Mouse (Mus musculus): ENCODE measurements around the gene Anapc2. TPM values are rescaled to one million over a fixed set of nuclear protein-coding genes. Genes with fewer than 3 reads are reported as not detected.

Gene Anapc2
- 40.1 and 40.5 TPM in 2 replicates for polyA plus RNA-seq (2015; fragmentation: Nextera tagmentation; extraction: Ambion mirVana)

DNA sequence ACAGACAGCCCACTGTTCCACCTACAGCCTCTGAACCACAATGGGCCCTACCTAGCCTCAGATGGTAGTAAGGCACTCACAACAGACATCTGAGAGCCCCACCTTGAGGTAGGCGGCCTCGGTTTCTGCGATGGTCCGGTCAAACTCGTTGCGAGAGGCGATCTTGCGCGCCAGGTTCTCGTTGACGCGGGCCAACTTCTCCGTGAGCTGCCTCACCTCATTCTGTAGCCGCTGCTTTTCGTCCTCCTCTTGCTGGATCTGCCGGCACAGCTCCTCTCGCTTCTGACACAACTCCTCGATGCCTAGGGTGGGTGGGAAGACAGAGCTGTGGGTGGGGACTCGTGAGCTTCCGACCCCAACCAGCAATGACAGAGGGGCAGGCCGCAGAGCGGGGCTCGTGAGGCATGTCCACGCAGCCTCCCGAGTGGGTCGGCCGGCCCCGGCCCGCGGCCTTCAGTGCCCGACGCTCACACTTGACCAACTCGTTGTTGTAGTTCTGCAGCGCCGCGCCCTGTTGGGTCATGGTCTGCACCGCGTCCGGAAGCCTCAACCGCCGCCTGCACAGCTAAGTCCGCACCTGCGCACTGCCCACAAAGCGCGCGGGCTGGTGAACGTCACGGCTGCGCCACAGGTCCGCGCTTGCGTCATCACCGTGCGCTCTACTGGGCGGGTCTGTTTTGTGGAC is at the start of gene Anapc2, which contains the start of gene Ssna1:
Gene Anapc2 (plus strand): TSS at position 652 of the 685 bp plus-strand sequence.
Gene Ssna1 (minus strand): TSS at position 612 of the 685 bp plus-strand sequence.
- Histone ChIP-seq H3K36me3 (ENCODE audit: control insufficient read depth, insufficient read depth) (peaks cover 21% of the 10 kb centered on the region), H3K4me1 (ENCODE audit: control insufficient read depth, low read depth, low read length) (peaks cover 35% of the 10 kb centered on the region), H3K4me3 (ENCODE audit: low read depth, low read length) (peak within 1 kb of the TSS; percentile 96), H3K9me3 (replicated peaks; ENCODE audit: control insufficient read depth, low read length) (no peaks in the 10 kb centered on the region), H3K4me2 (ENCODE audit: low read depth, low read length) (peak within 1 kb of the TSS; percentile 82), H3K27me3 (ENCODE audit: control insufficient read depth, insufficient read depth, low read depth, low read length) (no peaks in the 10 kb centered on the region), H3K9ac (ENCODE audit: low read depth, low read length) (peak within 1 kb of the TSS; percentile 96), H3K27ac (ENCODE audit: low read length) (peak within 1 kb of the TSS; percentile 89)
- ATAC-seq (ENCODE audit: low read depth): peak; percentile 97
- under 1% methylated on average over 55 of the region's 55 CpGs for whole genome bisulfite sequencing (ENCODE audit: insufficient replicate concordance)

GRCm38 (mm10) chr2:25223681-25224491 is 48.4 kb upstream of the Anapc2 start:
- Histone ChIP-seq H3K4me2 (ENCODE audit: low read depth, low read length) (peak overlapping the region; percentile 71), H3K27me3 (ENCODE audit: control insufficient read depth, insufficient read depth, low read depth, low read length) (no peaks in the 10 kb centered on the region), H3K27ac (ENCODE audit: low read length) (peak overlapping the region; percentile 100), H3K4me3 (ENCODE audit: low read depth, low read length) (peak overlapping the region; percentile 81), H3K36me3 (ENCODE audit: control insufficient read depth, insufficient read depth) (peaks cover 18% of the 10 kb centered on the region), H3K9ac (ENCODE audit: low read depth, low read length) (peak overlapping the region; percentile 93), H3K4me1 (ENCODE audit: control insufficient read depth, low read depth, low read length) (peaks cover 27% of the 10 kb centered on the region), H3K9me3 (replicated peaks; ENCODE audit: control insufficient read depth, low read length) (no peaks in the 10 kb centered on the region)
- WGBS (ENCODE audit: insufficient replicate concordance): under 1% methylated on average over 52 of the region's 53 CpGs
- peak; percentile 75 for ATAC-seq (ENCODE audit: low read depth)

DNA sequence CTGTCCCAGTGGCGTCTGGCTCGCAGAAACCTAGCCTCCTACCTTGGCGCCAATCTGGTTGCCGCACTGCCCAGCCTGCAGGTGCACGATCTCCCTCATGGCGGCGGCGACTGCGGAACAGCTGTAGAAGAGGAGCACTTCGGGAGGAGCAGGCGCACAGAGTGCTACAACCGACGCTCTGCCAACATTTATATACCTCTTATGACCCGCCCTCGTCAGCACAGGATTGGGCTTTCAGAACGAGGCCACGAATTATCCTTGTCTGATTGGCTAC is 47.8 kb upstream of the Anapc2 start, which contains the start of gene Tubb4b:
Gene Tubb4b (minus strand): TSS at position 211 of the 274 bp plus-strand sequence.
- Histone ChIP-seq H3K9ac (ENCODE audit: low read depth, low read length) (peak within 1 kb of the TSS; percentile 93), H3K4me3 (ENCODE audit: low read depth, low read length) (peak within 1 kb of the TSS; percentile 81), H3K27ac (ENCODE audit: low read length) (peak within 1 kb of the TSS; percentile 100), H3K9me3 (replicated peaks; ENCODE audit: control insufficient read depth, low read length) (no peaks in the 10 kb centered on the region), H3K4me2 (ENCODE audit: low read depth, low read length) (peak within 1 kb of the TSS; percentile 73), H3K4me1 (ENCODE audit: control insufficient read depth, low read depth, low read length) (peaks cover 29% of the 10 kb centered on the region), H3K27me3 (ENCODE audit: control insufficient read depth, insufficient read depth, low read depth, low read length) (no peaks in the 10 kb centered on the region), H3K36me3 (ENCODE audit: control insufficient read depth, insufficient read depth) (peaks cover 18% of the 10 kb centered on the region)
- 0% methylated on average over 17 of the region's 17 CpGs for WGBS (ENCODE audit: insufficient replicate concordance)
- ATAC-seq (ENCODE audit: low read depth): no peak

DNA sequence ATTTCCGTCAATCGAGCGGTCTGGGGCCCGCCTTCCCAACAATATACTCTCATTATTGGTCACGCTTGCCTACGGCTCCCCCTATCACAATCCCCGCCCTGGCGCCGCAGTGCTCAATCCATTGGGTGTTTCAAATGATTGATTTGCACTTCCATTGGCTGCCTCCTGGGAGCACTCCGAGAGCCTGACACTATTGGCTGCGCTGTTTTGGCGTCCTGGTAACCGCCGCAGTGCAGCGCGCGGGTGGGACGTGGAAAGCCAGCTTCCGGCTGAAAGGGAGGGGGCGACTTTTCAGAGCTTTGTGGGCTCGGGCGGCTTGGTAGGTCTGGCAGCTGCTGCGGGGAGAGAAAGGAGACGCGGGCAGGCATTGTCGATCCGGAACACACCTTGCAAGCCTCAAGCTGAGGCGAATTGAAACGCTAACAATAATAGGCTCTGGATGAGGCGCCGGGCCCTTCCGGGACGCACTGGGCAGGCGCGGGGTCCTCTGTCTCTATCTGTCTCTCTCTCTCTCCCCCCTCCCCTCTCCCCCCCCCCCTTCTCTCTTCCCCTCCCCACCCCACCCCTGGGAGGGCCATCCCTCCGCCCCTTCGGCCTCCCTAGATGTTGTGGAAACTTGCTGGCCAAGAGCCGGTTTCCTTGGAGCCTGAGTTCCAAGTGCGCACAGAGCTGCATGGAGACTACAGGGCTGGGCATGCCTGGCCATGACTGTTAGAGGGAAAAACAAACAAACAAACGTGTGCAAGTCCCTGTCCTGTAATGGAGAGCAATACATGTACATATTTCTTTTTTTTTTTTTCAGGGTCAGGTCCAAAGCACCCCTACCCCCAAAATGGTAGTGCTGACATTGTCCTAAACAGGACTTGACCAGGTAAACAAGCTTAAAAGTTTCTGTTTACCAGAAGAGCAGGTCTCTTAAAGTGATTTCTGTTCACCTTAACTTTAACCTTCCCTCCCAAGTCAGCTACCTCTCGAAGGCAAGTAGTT is 47.2 kb upstream of the Anapc2 start:
- H3K9ac ChIP-seq (ENCODE audit: low read depth, low read length): peak overlapping the region; percentile 83
- H3K27ac ChIP-seq (ENCODE audit: low read length): peak overlapping the region; percentile 99
- peak; percentile 89 for ATAC-seq (ENCODE audit: low read depth)
- peaks cover 29% of the 10 kb centered on the region for H3K4me1 ChIP-seq (ENCODE audit: control insufficient read depth, low read depth, low read length)
- WGBS (ENCODE audit: insufficient replicate concordance): 2% methylated on average over 41 of the region's 41 CpGs
- peak overlapping the region; percentile 81 for H3K4me3 ChIP-seq (ENCODE audit: low read depth, low read length)
- no peaks in the 10 kb centered on the region for H3K9me3 ChIP-seq (replicated peaks; ENCODE audit: control insufficient read depth, low read length)
- H3K27me3 ChIP-seq (ENCODE audit: control insufficient read depth, insufficient read depth, low read depth, low read length): no peaks in the 10 kb centered on the region
- peaks cover 18% of the 10 kb centered on the region for H3K36me3 ChIP-seq (ENCODE audit: control insufficient read depth, insufficient read depth)
- peak overlapping the region; percentile 73 for H3K4me2 ChIP-seq (ENCODE audit: low read depth, low read length)

GRCm38 (mm10) chr2:25225811-25226379 is 46.4 kb upstream of the Anapc2 start:
- peak overlapping the region; percentile 73 for H3K4me2 ChIP-seq (ENCODE audit: low read depth, low read length)
- H3K4me3 ChIP-seq (ENCODE audit: low read depth, low read length): peak overlapping the region; percentile 78
- ATAC-seq (ENCODE audit: low read depth): no peak
- no peaks in the 10 kb centered on the region for H3K9me3 ChIP-seq (replicated peaks; ENCODE audit: control insufficient read depth, low read length)
- peak overlapping the region; percentile 83 for H3K9ac ChIP-seq (ENCODE audit: low read depth, low read length)
- H3K27me3 ChIP-seq (ENCODE audit: control insufficient read depth, insufficient read depth, low read depth, low read length): no peaks in the 10 kb centered on the region
- peaks cover 29% of the 10 kb centered on the region for H3K4me1 ChIP-seq (ENCODE audit: control insufficient read depth, low read depth, low read length)
- 80% methylated on average over 8 of the region's 8 CpGs for WGBS (ENCODE audit: insufficient replicate concordance)
- H3K36me3 ChIP-seq (ENCODE audit: control insufficient read depth, insufficient read depth): peaks cover 18% of the 10 kb centered on the region
- peak overlapping the region; percentile 99 for H3K27ac ChIP-seq (ENCODE audit: low read length)

- no peak for ATAC-seq (ENCODE audit: low read depth)
- H3K4me3 ChIP-seq (ENCODE audit: low read depth, low read length): no peak overlapping the region
- no peak overlapping the region; the same call in 1 of the 2 replicates for H3K9ac ChIP-seq (ENCODE audit: low read depth, low read length)
- no peaks in the 10 kb centered on the region for H3K9me3 ChIP-seq (replicated peaks; ENCODE audit: control insufficient read depth, low read length)
- H3K27ac ChIP-seq (ENCODE audit: low read length): no peak overlapping the region; the same call in 1 of the 2 replicates
- no peak overlapping the region for H3K4me2 ChIP-seq (ENCODE audit: low read depth, low read length)
- H3K27me3 ChIP-seq (ENCODE audit: control insufficient read depth, insufficient read depth, low read depth, low read length): no peaks in the 10 kb centered on the region
- 85% methylated on average over 5 of the region's 5 CpGs for WGBS (ENCODE audit: insufficient replicate concordance)
- H3K36me3 ChIP-seq (ENCODE audit: control insufficient read depth, insufficient read depth): peaks cover 12% of the 10 kb centered on the region
- H3K4me1 ChIP-seq (ENCODE audit: control insufficient read depth, low read depth, low read length): peaks cover 23% of the 10 kb centered on the region
Observed at GRCm38 (mm10) chr2:25226864-25227263, 45.4 kb upstream of the Anapc2 start.

GRCm38 (mm10) chr2:25227406-25227805 is 44.9 kb upstream of the Anapc2 start:
- Histone ChIP-seq H3K4me1 (ENCODE audit: control insufficient read depth, low read depth, low read length) (peaks cover 22% of the 10 kb centered on the region), H3K9ac (ENCODE audit: low read depth, low read length) (no peak overlapping the region), H3K9me3 (replicated peaks; ENCODE audit: control insufficient read depth, low read length) (no peaks in the 10 kb centered on the region), H3K27ac (ENCODE audit: low read length) (no peak overlapping the region), H3K36me3 (ENCODE audit: control insufficient read depth, insufficient read depth) (peaks cover 8% of the 10 kb centered on the region; the same call in 1 of the 2 replicates), H3K4me2 (ENCODE audit: low read depth, low read length) (no peak overlapping the region), H3K4me3 (ENCODE audit: low read depth, low read length) (no peak overlapping the region), H3K27me3 (ENCODE audit: control insufficient read depth, insufficient read depth, low read depth, low read length) (no peaks in the 10 kb centered on the region)
- 84% methylated on average over 4 of the region's 4 CpGs for WGBS (ENCODE audit: insufficient replicate concordance)
- ATAC-seq (ENCODE audit: low read depth): no peak

- Histone ChIP-seq H3K9ac (ENCODE audit: low read depth, low read length) (peak overlapping the region; percentile 60), H3K4me2 (ENCODE audit: low read depth, low read length) (peak overlapping the region; percentile 77), H3K4me3 (ENCODE audit: low read depth, low read length) (peak overlapping the region; percentile 54), H3K4me1 (ENCODE audit: control insufficient read depth, low read depth, low read length) (peaks cover 17% of the 10 kb centered on the region), H3K27me3 (ENCODE audit: control insufficient read depth, insufficient read depth, low read depth, low read length) (no peaks in the 10 kb centered on the region; the same call in 1 of the 2 replicates), H3K9me3 (replicated peaks; ENCODE audit: control insufficient read depth, low read length) (no peaks in the 10 kb centered on the region), H3K27ac (ENCODE audit: low read length) (peak overlapping the region; percentile 82), H3K36me3 (ENCODE audit: control insufficient read depth, insufficient read depth) (peaks cover 4% of the 10 kb centered on the region; the same call in 1 of the 2 replicates)
- WGBS (ENCODE audit: insufficient replicate concordance): 0% methylated on average over 7 of the region's 7 CpGs
- ATAC-seq (ENCODE audit: low read depth): no peak
Observed at GRCm38 (mm10) chr2:25228431-25228889, 43.8 kb upstream of the Anapc2 start.

Data from liver, embryonic 16.5 days (tissue).